Mouse (Mus musculus) hindbrain, embryonic 10.5 days (tissue): Measurements from ENCODE around the gene Arhgap45. TPM values are rescaled to one million over a fixed set of nuclear protein-coding genes. Genes with fewer than 3 reads are reported as not detected.

Experiments used
- DNase-seq: peaks from one replicate; pipeline ENCODE4 v3.0.0-alpha.2; 2017; ENCODE audit warnings: low spot score
- H3K27ac ChIP-seq: fragments of 300-500 bp; sonication (generic); 2 replicates; pipeline ENCODE4 v1.5.1; 2016; ENCODE audit warnings: mild to moderate bottlenecking, moderate library complexity
- H3K27me3 ChIP-seq: fragments of 300-500 bp; sonication (generic); 2 replicates; pipeline ENCODE4 v1.6.1; 2016; ENCODE audit warnings: mild to moderate bottlenecking; ENCODE audit not compliant: poor library complexity, insufficient read depth, severe bottlenecking
- H3K36me3 ChIP-seq: fragments of 300-500 bp; sonication (generic); 2 replicates; pipeline ENCODE4 v1.6.1; 2016; ENCODE audit warnings: mild to moderate bottlenecking, moderate library complexity
- H3K4me1 ChIP-seq: fragments of 300-500 bp; sonication (generic); replicated peaks from 2 replicates; pipeline ENCODE4 v1.6.1; 2016; ENCODE audit warnings: mild to moderate bottlenecking
- H3K4me3 ChIP-seq: fragments of 300-500 bp; sonication (generic); 2 replicates; pipeline ENCODE4 v1.5.1; 2016; ENCODE audit warnings: mild to moderate bottlenecking, moderate library complexity
- H3K9me3 ChIP-seq: fragments of 300-500 bp; sonication (generic); 2 replicates; pipeline ENCODE4 v1.6.1; 2016; ENCODE audit warnings: mild to moderate bottlenecking, moderate library complexity
- WGBS: fragments of 180-500 bp; shearing (Covaris S2); methylation state at CpG from one replicate; pipeline ENCODE4 v1.1.7; 2016; 5-methylcytosine and 5-hydroxymethylcytosine counted together
- polyA plus RNA-seq: library from polyadenylated mRNA; unstranded; fragments of >200 nt; fragmentation: Nextera tagmentation; extraction: Ambion mirVana; gene quantifications from 2 replicates; pipeline ENCODE4 v1.2.1, GENCODE M21; 2016

Arhgap45 gene
- 8.4 and 9.0 TPM in 2 replicates for polyA plus RNA-seq

DNA sequence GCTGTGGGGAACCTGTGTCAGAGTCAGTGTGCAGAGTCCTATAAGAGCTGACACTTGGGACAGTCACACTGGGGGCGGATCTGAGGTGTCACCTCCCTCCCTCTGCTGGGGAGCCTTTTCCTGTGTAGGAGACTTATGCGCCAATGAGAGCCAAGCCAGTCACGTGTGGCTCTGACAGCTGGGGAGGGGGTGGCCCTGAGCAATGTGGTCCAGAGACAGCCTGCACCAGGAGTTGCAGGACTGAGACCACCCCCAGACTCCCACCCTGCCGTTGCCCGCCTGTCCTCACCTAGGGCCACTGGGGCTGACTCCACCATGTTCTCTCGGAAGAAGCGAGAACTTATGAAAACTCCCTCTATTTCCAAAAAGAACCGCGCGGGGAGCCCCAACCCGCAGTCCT lies at the start of gene Arhgap45:
Gene Arhgap45, plus strand, starts transcription at position 143 of the 400 bp plus-strand sequence.
- no peak for DNase-seq
- 68% methylated on average over 11 of the region's 11 CpGs for WGBS
- H3K36me3 ChIP-seq: peaks cover 6% of the 10 kb centered on the region
- no peak within 1 kb of the TSS for H3K4me3 ChIP-seq
- peaks cover 94% of the 10 kb centered on the region for H3K27me3 ChIP-seq
- no peak within 1 kb of the TSS for H3K27ac ChIP-seq
- peaks cover 6% of the 10 kb centered on the region; the same call in 1 of the 2 replicates for H3K9me3 ChIP-seq
- peaks cover 32% of the 10 kb centered on the region for H3K4me1 ChIP-seq

DNA sequence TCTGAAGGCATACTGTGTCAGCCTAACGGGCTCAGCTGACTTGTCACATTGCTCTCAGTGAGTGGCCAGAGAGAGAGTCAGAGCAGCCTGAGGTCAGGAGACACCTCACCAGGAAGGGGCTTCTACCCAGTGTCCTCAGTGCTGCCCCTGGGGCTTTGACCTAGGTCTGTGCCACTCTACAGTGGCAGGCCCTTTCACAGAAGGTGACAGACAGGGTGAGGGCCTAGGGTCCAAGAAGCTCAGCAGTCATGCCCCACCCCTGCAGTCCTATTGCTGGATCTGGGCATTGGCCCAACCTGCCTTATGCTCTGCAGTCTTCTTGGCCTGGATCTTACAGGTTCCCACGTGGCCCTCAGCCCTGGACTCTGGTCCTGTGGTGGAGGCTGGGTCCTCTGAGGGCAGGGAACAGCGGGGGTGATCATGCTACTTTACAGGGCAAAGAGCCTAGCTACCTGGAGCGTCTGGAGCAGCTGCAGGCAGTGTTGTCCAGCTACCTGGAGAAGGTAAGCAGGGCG lies 49.5 kb upstream of the Arhgap45 start:
- H3K27me3 ChIP-seq: peaks cover 42% of the 10 kb centered on the region
- no peaks in the 10 kb centered on the region for H3K9me3 ChIP-seq
- no peak overlapping the region for H3K27ac ChIP-seq
- 93% methylated on average over 5 of the region's 5 CpGs for WGBS
- H3K36me3 ChIP-seq: peaks cover 67% of the 10 kb centered on the region
- no peak for DNase-seq
- peak overlapping the region; percentile 14; the same call in 1 of the 2 replicates for H3K4me3 ChIP-seq
- peaks cover 10% of the 10 kb centered on the region for H3K4me1 ChIP-seq

DNA sequence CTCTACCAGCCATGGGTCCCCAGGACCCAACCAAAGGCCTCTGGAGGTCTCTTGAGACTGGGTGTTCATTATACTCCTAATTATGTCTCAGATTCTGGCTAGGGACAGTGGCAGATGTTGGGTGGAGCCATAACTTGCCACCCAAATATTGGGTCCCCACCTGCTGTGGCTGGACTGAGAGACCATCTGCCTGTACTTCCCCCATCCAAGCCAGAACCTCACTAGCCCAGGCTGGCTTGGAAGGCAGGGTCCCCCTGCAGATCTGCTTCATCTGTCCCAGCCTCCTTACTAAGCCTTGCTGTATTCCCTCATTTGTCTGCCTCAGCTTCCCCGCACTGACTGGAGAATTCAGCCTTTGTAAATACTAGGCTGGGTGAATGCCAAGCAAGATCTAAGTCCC lies 48.3 kb upstream of the Arhgap45 start:
- 98% methylated on average over 1 of the region's 1 CpGs for WGBS
- H3K36me3 ChIP-seq: peaks cover 55% of the 10 kb centered on the region
- H3K4me3 ChIP-seq: no peak overlapping the region
- H3K27ac ChIP-seq: no peak overlapping the region
- peaks cover 10% of the 10 kb centered on the region for H3K4me1 ChIP-seq
- H3K27me3 ChIP-seq: peaks cover 54% of the 10 kb centered on the region
- no peak for DNase-seq
- H3K9me3 ChIP-seq: no peaks in the 10 kb centered on the region

DNA sequence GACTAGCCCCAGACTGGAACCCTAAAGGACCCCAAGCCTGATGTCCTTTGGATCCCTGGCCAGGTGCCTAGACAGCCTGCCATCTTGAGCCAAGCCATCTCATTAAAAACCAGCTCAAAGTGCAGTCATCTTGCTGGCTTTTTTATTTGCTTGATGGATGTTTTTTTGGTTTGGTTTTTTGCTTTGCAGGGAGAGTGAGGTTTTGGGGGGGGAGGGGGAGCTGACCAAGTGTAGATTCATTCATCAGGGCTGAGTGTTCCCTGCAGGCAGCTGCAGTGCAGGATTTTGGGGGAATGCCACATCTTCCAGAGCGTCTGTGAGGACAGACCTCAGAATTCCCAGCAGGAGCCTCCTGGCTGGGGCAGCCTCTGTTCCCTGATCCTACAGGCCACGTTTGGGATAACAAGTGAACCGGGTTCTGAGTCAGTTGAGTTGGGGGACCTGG lies 47.3 kb upstream of the Arhgap45 start:
- no peak for DNase-seq
- 11% methylated on average over 3 of the region's 3 CpGs for WGBS
- H3K27ac ChIP-seq: no peak overlapping the region
- H3K27me3 ChIP-seq: peaks cover 64% of the 10 kb centered on the region
- H3K4me1 ChIP-seq: peaks cover 10% of the 10 kb centered on the region
- no peak overlapping the region for H3K4me3 ChIP-seq
- no peaks in the 10 kb centered on the region for H3K9me3 ChIP-seq
- peaks cover 52% of the 10 kb centered on the region for H3K36me3 ChIP-seq

DNA sequence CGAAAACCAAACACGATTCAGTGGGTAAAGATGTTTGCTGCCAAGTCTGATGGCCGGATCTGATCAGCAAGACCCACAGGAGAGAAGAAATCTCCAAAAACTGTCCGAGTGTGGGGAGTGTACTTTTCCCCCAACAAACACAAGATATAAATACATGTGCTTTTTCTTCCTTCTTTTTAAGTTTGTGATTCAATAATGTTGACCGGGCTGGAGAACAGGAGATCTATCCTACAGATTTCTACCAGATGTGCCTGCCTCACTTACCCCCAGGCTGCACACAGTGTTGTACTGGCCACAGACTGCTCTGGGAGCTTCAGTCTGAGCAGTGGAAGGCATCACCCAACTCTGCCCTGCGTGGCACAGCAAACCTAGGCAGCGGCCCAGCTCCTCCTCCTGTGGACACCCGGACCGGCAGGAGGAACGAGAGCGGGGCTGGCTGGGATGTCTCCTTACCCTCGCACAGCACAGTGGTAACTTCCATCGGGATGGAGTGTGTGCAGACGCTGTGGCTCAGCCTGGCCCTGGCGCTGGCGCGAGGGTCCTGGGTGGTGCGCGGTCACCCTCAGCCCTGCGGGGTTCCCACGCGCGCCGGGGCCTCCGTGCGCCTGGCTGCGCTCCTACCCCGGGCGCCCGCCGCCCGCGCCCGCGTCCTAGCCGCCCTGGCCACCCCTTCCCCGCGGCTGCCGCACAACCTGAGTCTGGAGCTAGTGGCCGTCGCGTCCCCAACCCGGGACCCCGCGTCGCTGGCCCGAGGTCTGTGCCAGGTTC lies 45.9 kb upstream of the Arhgap45 start, which contains the start of gene Grin3b:
Gene Grin3b, plus strand, starts transcription at position 301 of the 768 bp plus-strand sequence.
- peaks cover 10% of the 10 kb centered on the region for H3K4me1 ChIP-seq
- peak within 1 kb of the TSS; percentile 35; the same call in 1 of the 2 replicates for H3K27ac ChIP-seq
- no peak for DNase-seq
- H3K9me3 ChIP-seq: no peaks in the 10 kb centered on the region
- WGBS: 8% methylated on average over 47 of the region's 47 CpGs
- peaks cover 50% of the 10 kb centered on the region for H3K36me3 ChIP-seq
- peaks cover 66% of the 10 kb centered on the region for H3K27me3 ChIP-seq
- H3K4me3 ChIP-seq: peak within 1 kb of the TSS; percentile 46

DNA sequence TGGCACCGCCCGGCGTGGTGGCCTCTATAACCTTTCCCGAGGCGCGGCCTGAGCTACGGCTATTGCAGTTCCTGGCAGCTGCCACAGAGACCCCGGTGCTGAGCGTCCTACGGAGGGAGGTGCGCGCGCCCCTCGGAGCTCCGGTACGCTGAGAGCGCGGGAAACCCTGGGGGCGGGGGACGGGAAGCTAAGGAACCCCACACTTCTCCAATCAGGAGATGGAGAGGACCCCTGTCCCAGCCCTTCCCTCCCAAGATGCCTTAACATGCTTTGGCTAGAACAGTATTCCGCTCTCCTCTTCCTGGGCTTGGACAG lies 45.3 kb upstream of the Arhgap45 start:
- H3K27ac ChIP-seq: peak overlapping the region; percentile 35; the same call in 1 of the 2 replicates
- peaks cover 50% of the 10 kb centered on the region for H3K36me3 ChIP-seq
- H3K9me3 ChIP-seq: no peaks in the 10 kb centered on the region
- peak overlapping the region; percentile 46 for H3K4me3 ChIP-seq
- H3K4me1 ChIP-seq: peaks cover 10% of the 10 kb centered on the region
- DNase-seq: peak; percentile 43
- 4% methylated on average over 21 of the region's 21 CpGs for WGBS
- peaks cover 66% of the 10 kb centered on the region for H3K27me3 ChIP-seq

DNA sequence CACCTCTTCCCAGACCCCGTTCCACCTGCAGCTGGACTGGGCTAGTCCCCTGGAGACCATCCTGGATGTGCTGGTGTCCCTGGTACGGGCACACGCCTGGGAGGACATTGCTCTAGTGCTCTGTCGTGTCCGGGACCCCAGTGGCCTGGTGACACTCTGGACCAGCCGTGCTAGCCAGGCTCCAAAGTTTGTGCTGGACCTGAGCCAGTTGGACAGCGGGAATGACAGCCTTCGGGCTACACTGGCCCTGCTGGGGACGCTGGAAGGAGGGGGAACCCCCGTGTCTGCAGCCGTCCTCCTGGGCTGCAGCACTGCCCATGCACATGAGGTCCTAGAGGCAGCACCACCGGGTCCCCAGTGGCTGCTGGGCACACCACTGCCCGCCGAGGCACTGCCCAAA lies 43.6 kb upstream of the Arhgap45 start:
- DNase-seq: no peak
- H3K27me3 ChIP-seq: peaks cover 79% of the 10 kb centered on the region
- 0 out of 2 replicates have a peak, but pooled peaks cover 9% of the 10 kb centered on the region for H3K9me3 ChIP-seq
- H3K4me3 ChIP-seq: peak overlapping the region; percentile 0; the same call in 1 of the 2 replicates
- H3K36me3 ChIP-seq: peaks cover 50% of the 10 kb centered on the region
- H3K4me1 ChIP-seq: peaks cover 13% of the 10 kb centered on the region
- H3K27ac ChIP-seq: no peak overlapping the region
- WGBS: 71% methylated on average over 14 of the region's 14 CpGs

DNA sequence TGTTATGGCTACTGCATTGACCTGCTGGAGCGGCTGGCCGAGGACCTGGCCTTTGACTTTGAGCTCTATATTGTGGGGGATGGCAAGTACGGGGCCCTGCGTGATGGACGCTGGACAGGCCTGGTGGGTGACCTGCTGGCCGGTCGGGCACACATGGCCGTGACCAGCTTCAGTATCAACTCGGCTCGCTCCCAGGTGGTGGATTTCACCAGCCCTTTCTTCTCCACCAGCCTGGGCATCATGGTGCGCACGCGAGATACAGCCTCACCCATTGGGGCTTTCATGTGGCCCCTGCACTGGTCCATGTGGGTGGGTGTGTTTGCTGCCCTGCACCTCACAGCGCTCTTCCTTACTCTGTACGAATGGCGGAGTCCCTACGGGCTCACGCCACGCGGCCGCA lies 42.4 kb upstream of the Arhgap45 start:
- 0 out of 2 replicates have a peak, but pooled peaks cover 9% of the 10 kb centered on the region for H3K9me3 ChIP-seq
- H3K4me1 ChIP-seq: peaks cover 13% of the 10 kb centered on the region
- H3K36me3 ChIP-seq: peaks cover 54% of the 10 kb centered on the region
- H3K27me3 ChIP-seq: peaks cover 72% of the 10 kb centered on the region
- no peak overlapping the region for H3K27ac ChIP-seq
- no peak overlapping the region for H3K4me3 ChIP-seq
- 90% methylated on average over 21 of the region's 21 CpGs for WGBS
- no peak for DNase-seq

DNA sequence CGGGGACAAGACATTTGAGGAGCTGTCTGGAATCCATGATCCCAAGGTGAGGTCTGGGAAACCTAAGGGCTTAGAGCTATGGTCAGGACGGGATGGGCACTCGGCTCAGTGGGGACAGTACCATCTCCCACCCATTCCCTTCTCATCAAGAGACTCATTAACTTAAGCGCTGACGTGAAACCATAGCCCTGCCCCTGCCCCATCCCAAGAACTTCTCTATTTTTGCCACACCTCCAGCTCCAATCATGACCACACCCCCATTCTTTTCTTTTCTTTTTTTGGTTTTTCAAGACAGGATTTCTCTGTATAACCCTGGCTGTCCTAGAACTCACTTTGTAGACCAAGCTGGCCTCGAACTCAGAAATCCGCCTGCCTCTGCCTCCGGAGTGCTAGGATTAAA lies 41.8 kb upstream of the Arhgap45 start:
- DNase-seq: no peak
- H3K4me1 ChIP-seq: peaks cover 14% of the 10 kb centered on the region
- H3K27ac ChIP-seq: no peak overlapping the region
- no peak overlapping the region for H3K4me3 ChIP-seq
- 90% methylated on average over 8 of the region's 8 CpGs for WGBS
- 0 out of 2 replicates have a peak, but pooled peaks cover 9% of the 10 kb centered on the region for H3K9me3 ChIP-seq
- peaks cover 67% of the 10 kb centered on the region for H3K27me3 ChIP-seq
- H3K36me3 ChIP-seq: peaks cover 60% of the 10 kb centered on the region

DNA sequence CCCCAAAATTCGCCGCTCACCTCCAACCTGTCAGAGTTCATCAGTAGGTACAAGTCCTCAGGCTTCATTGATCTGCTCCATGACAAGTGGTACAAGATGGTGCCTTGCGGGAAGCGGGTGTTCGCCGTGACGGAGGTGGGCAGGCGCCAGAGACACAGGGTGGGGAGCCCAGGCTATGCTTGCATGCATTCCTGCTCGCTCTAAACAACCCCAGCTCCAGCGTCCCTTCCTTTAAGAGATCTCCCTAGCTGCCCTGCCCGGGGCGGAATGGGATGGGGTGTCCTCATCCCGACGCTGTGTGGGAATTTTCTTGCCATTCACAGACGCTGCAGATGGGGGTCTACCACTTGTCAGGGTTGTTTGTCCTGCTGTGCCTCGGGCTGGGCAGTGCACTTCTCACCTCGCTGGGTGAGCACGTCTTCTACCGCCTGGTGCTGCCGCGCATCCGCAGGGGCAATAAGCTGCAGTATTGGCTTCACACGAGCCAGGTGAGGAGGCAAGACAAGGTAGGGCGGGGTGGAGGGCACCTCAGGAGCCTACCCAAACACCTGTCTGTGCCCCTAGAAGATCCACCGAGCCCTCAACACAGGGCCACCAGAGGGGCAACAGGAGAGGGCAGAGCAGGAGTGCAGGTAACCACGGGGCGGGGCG lies 40.3 kb upstream of the Arhgap45 start:
- whole genome bisulfite sequencing: 86% methylated on average over 28 of the region's 28 CpGs
- peaks cover 51% of the 10 kb centered on the region for H3K27me3 ChIP-seq
- H3K4me1 ChIP-seq: peaks cover 13% of the 10 kb centered on the region
- H3K27ac ChIP-seq: no peak overlapping the region
- 0 out of 2 replicates have a peak, but pooled peaks cover 9% of the 10 kb centered on the region for H3K9me3 ChIP-seq
- H3K36me3 ChIP-seq: peaks cover 72% of the 10 kb centered on the region
- peak overlapping the region; percentile 23 for H3K4me3 ChIP-seq
- DNase-seq: no peak

DNA sequence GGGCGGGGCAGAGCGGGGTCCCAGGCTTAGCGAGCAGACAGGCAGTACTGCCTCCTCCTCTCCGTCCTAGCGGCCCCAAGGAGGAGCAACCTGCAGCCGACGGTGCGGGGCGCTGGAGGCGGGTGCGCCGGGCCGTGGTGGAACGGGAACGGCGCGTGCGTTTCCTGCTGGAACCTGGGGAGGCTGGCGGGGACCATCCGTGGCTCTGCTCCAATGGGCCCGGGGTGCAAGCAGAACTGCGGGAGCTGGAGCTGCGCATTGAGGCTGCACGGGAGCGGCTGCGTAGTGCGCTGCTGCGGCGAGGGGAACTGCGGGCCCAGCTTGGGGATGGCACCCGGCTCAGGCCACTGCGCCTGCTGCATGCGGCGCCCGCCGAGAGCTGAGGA lies 39.7 kb upstream of the Arhgap45 start:
- no peak overlapping the region for H3K27ac ChIP-seq
- H3K4me1 ChIP-seq: peaks cover 17% of the 10 kb centered on the region
- no peak for DNase-seq
- peak overlapping the region; percentile 23 for H3K4me3 ChIP-seq
- 79% methylated on average over 36 of the region's 36 CpGs for WGBS
- peaks cover 46% of the 10 kb centered on the region for H3K27me3 ChIP-seq
- peaks cover 77% of the 10 kb centered on the region for H3K36me3 ChIP-seq
- H3K9me3 ChIP-seq: 0 out of 2 replicates have a peak, but pooled peaks cover 9% of the 10 kb centered on the region

DNA sequence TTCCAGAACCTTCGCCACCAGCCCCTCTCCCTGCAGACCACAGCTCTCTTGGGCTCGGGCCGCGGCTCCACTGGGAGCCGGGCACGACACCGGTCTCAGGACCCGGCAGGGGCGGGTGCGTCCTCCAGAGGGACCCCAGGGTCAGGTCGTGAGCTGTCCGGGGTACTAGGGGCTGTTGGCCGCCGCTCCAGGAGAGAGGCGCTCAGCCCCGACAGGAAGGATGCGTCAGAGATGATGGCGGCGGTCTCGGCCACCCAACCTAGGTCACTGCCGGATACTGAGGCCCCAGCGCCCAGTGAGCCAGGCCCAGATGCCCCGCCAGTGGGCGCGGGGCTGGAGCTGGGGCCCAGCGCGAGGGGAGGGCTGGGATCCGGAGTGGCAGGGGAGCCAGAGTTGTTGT lies 39.1 kb upstream of the Arhgap45 start:
- H3K27ac ChIP-seq: no peak overlapping the region
- H3K9me3 ChIP-seq: 0 out of 2 replicates have a peak, but pooled peaks cover 9% of the 10 kb centered on the region
- peaks cover 21% of the 10 kb centered on the region for H3K4me1 ChIP-seq
- H3K27me3 ChIP-seq: peaks cover 40% of the 10 kb centered on the region
- H3K36me3 ChIP-seq: peaks cover 80% of the 10 kb centered on the region
- no peak for DNase-seq
- H3K4me3 ChIP-seq: no peak overlapping the region
- 79% methylated on average over 28 of the region's 28 CpGs for WGBS

DNA sequence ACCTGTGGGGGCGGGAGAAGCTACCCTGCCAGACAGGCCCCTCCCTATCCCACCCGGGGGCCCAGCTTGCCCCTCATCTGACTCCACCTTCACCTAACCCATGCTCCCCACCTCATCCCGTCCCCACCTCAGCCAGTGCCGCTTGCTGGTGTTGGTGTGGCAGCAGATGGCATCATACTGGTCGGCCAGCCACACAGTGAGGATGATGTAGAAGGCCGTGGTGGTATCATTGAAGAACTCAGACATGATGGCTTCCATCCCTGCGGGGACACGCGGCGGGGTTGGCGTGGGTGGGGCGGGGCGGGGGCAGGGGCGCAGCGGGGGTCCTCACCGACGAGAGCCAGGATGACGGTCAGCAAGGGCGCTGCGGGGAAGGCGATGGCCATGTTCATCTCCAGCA lies 38.4 kb upstream of the Arhgap45 start:
- Histone ChIP-seq H3K36me3 (peaks cover 83% of the 10 kb centered on the region), H3K9me3 (0 out of 2 replicates have a peak, but pooled peaks cover 9% of the 10 kb centered on the region), H3K4me1 (peaks cover 28% of the 10 kb centered on the region), H3K4me3 (no peak overlapping the region), H3K27ac (no peak overlapping the region), H3K27me3 (peaks cover 33% of the 10 kb centered on the region)
- 95% methylated on average over 21 of the region's 21 CpGs for WGBS
- no peak for DNase-seq
